Mouse (Mus musculus) right cerebral cortex, postnatal 4 days (tissue): ENCODE data around the gene Sowahb.

Experiments
- DNase-seq: peaks from one replicate; pipeline ENCODE4 v3.0.0-alpha.2; 2022

Sowahb gene

DNA sequence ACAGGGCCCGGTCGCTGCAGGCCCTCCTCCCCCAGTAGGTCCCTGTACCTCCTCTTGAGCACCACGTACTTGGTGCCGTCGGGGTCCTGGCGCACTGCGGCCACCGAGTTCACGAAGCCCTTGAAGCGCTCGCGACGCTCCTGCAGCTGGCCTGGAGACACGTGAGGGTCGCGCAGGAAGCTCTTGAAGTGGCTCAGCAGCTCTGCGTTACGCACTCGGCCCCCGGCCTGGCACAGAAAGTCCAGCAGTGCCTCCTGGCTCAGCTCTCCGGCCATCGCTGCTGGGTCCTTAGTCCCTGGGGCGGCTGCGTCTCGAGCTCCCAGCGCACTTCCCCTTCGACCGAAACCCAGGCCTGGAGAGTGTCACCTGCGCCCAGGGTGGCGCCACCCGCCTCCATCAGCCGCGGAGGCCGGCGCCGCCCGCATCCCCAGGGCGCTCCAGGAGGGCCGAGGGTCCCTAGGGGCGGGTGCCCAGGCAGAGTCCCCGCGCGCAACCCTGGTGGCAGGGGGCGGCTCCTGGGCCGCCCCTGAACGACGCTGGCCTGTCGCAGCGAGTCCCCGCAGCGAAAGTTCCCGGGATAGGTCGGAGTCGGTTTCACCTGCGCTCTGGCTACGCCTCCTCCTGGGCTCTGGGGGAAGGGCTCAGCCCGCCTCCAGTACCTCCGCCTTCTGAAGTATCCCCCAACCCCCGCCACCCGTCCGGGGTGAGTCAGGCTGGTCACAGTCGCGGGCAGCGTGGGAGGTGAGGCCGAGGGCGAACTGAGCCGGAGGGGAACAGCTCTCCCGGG lies at the start of gene Sowahb:
Sowahb (minus strand) TSS at position 439 of the 787 bp plus-strand sequence.
- peak; percentile 21 for DNase-seq

DNA sequence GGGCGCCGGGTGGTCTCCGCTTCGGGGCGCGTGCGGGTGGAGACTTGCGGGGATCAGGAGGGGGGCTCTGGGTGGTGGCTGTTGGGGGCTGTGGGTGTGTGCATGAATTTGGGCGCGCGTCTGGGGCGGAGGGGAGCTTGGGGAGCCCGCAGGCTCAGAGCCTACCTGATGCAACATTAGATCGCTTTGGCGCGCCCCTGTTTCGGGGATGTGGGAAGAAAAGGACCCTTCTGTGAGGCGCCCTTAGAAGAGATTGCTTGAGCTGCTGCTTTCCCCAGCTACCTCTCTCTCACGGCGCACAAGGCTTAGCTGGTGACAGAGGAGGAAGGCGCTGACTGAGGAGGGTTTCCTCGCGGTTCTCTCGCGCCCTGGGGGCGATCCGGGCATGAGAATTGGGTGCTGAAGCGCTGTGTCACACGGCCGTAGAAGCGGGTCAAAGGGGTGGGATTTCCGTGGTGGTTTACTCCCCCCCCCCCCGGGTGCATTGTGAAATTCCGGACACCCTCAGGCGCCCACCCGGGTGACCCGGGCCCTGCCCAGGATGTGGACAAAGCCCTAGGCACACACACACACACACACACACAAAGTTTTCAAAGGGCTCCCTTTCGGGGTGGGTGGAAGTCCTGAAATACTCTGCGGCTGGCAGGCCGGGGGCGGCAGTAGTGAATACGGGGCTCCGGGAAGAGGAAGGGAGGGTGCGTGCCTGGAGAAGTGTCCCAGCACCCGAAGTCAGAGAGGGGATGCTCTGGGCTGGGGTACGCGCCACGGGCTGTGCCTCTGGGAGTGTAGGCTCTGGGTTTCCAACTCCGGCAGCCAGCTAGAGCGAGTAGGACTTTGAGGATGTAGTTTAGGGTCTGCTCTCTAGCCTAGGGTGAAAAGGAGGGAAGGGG lies 49.1 kb upstream of the Sowahb start:
- DNase-seq = peak; percentile 38

DNA sequence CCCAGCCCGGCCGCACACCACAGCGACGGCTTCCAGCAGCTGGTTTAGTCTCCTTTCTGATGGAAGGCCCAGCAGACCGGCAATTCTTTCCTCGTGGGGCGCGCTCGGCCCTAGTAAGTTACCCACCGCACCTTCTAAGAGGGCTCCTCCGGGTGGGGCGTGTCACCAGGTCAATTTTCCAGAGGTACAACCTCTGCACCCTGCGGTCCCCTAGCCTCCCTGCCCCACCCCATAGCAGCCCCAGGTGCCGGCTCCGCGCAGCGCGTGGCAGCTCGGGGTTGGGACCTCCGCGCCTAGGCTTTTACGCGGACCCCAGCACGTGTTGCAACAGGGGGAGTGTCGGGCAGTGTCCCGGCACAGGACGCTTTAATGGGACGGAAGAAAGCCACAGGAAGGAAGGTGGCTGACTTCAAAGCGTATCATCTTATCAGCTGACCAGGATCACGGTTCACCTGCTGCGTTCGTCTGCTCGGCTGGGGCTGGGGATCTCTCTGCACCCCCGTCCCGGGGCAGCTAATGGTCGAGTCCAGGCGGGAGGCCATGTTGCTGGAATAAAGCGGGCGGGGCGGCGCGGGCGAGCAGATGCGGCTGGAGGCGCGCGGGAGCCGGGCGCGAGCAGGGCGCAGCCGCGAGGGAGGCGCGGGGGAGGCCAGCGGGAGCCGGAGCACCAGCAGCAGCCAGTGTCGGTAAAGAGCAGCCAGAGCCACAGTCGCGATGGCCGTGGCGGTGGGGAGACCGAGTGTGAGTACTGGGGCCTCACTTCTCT lies 48.2 kb upstream of the Sowahb start, which contains the start of gene Sept11:
Sept11 (plus strand) TSS at position 581 of the 766 bp plus-strand sequence.
- peak; percentile 95 for DNase-seq

DNA sequence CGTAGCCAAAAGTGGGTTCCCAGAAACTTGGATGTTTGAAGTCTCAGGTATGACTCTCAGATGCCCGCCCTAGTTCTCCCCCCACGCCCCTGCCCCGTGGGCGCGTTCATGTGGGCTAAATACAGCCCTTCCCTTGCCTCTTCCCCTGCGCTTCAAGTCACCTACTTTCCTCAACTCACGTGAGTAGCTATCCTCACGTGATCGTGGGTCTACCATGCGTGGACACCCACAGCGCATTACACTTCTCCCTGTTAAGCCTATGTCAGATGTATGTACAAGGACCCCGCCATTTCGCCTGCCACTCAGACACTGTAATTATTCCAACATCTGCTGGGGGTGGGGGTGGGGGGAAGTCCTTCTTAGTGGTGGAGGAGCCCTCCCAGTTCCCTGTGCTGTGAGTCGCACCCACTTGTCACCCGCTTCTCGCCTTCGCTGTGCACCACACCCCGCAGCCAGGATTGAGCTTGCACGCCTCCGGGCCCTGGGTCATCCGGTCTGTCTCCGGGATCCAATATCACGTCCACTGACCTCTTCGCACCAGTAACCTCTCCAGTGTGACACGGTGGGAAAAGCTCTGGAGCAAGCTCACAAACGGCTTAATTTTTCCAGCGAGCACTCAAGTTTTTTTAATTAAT lies 47.4 kb upstream of the Sowahb start:
- DNase-seq = peak; percentile 49

DNA sequence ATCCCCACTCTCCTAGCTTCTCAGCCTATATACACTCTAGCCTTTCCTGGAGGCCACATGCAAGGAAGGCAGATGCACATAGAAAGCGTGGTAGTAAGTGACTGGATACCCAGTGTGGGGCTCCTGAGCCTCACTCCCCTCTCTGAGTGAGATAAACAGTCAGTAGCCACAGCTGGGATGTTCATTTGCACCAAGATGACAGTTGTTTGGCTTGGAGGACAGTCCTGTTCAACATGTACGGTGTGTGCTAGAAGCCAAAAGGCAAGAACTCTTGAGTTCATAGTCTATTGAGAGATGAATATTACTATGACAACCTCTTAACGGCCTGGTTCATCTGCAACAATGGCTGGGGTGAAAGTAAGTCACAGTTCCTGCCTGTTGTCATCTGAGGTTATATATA lies 46.4 kb upstream of the Sowahb start:
- no peak for DNase-seq

DNA sequence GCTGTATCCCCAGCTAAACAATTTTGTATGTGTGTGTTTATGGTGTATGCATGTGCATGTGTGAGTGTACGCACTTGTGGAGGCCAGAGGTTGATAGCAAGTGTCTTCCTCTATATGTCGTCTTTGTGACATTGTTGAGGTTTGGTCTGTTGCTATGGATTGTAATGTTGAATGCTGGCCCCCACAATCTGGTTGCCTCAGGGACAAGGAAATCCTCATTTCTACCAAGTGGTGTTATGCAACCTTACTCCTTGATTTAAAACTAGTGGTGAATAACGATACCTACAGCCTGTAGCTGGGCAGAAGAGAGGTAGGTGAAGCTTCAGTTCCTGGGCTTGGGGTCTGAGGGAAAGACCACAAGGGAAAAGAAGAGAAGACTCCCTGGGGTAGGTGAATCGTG lies 41.1 kb upstream of the Sowahb start:
- DNase-seq = no peak

DNA sequence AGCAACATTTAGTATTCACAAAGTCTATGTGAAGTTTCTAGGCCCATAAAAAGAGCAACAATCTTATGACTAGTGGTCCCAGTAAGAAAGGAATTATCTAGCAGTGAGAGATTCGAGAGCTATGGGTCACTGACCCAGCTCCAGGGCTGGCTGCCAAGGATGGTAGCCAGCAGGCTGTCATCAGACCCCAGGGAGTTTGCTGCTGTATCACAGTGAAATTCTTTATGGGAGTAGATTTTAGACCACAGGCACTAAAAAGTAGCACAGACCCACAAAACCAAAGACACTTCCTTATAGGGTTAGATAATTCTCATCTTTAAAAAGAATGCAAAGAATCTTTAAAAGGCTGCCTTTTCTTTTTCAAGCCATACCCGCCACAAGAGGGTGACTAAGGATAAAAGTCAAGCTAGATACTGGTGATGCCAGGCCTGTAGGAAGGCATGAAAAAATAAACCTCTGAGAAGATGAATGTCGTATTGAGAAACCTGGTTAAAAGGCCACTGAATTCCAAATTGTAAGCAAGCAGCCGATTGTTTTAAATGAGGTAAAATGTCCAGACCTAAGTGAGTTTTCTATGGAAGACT lies 40.3 kb upstream of the Sowahb start:
- no peak for DNase-seq

DNA sequence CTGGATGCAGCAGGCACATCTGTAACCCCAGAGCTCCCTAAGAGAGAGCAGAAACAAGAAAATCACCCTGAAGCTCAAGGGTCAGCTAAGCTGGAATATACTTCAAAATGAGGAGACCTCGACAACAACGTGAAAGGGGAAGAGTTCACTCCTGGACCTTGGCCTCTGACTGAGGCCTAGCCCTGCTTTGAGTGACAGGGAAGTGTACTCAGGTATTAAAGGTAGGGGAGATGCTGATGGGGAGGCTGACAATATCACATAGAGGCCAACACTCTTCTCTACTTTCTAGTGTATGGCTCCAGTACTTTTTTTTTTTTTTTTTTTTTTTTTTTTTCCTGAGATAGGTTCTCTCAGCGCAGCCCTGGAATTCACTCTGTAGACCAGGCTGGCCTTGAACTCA lies 34.8 kb upstream of the Sowahb start:
- DNase-seq = no peak

DNA sequence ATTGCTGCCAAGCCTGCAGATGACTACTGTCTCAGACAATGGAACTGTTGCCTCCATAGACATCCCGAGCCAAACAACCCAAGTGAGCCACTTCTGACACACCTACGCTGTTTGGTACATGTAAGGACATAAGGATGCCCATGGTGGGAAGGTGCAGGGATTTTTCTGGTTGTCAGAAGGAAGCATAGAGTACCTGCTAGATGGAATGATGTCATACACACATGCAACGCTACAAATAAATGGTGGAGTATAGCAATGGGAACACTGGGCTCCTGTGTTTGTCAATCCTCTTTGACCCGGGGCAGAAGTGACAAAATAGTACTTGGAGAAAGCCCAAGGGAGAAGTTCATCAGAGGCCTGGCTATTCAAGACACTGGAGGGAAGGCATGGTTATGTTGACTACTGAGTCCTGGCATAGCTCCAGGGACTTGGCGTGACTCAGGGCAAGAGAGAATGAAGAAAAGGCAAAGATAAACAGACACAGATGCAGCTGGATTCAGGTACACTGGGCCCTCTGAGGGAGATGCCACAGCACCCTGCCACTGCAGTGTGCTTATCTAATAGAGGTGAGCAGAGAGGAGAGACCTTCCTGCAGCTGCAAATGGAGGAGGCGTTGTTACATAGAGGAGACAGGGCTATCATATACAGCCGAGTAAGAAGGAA lies 33.0 kb upstream of the Sowahb start:
- DNase-seq = no peak

DNA sequence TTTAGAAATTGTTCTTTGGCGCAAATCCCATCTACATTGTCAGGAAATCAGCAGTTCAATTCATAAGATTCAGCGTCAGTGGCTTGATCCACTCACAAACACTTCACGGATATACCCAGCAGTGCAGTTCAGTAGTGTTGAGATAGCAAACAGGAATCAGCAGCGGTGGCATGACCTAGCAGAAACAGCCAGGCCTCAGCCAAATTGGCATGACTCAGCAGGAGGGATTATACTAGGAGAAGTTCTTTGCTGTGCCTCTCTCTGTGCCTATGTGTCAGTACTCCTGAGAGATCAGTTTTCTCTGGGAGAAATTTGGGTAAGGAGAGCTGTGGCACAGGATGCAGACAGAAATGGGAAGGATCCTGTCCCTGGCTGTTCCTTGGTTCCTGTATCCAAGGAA lies 16.0 kb upstream of the Sowahb start:
- DNase-seq = no peak

DNA sequence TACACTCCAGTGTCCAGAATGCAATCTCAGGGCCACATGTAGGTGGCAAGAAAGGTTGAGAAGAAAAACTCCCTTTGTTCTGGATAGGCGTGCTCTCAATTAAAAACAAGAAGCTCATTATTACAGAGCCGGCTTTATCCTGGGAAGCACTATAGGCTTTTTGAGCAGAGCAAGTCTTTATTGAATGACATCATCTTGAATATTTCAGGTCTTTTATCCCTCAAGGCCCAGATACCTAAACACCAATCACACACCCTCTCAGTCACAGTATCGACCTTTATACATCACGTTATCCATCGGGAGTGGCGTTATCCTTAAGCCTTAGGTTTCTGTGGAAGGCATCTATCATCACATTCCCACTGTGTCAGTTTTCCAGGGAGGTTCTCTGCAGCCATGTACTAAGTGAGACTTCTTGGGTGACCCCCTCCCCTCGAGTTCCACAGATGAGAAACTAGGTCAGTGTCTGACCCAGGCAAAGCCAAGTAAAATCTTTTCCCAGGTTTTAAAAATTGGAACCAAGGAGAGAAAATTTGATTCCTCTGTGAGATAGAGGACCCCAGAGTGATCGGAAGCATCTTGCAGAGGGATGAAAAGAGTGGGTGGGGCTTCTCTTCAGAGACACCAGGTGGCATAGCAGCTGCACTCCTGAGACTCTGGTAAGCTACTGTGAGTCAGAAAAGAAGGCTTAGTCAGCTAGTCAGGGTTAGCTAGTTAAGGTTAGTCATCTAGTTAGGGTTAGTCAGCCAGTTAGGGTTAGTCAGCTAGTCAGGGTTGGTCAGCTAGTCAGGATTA lies 9.0 kb upstream of the Sowahb start:
- no peak for DNase-seq

DNA sequence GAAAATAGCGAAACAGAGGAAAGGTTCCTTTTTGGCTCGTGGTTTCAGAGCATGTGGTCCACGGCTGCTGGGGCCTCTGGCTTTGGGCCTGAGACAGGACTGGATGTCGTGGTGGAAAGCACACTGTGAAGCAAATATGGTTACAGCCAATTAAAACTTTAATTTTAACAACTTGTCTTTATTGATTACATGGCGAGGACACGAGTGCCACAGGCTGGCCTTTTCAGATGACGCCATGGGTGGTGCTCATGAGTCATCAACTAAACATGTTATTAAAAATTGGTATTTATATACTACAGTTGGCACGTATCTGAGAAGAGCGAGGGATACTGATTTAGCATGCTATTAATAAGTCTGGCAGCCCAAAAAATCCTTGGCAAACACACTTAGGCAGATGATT lies 7.1 kb upstream of the Sowahb start:
- no peak for DNase-seq

DNA sequence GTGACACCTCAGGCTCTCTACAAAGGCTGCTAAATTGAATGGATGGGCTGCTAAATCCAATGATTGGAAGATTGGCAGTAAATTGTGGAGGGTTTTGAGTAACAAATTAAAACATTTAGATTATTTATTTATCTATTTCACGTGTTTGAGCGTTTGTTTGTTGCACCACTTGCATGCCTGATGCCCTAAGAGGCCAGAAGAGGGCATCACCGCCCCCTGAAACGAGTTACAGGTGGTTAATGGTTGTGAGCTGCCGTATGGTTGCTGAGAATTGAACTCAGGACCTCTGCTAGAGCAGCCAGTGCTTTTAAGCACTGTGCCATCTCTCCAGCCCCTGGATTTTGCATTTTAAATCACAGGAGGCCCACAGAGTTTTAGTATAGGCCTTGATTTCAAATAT lies 6.2 kb upstream of the Sowahb start:
- DNase-seq = no peak

DNA sequence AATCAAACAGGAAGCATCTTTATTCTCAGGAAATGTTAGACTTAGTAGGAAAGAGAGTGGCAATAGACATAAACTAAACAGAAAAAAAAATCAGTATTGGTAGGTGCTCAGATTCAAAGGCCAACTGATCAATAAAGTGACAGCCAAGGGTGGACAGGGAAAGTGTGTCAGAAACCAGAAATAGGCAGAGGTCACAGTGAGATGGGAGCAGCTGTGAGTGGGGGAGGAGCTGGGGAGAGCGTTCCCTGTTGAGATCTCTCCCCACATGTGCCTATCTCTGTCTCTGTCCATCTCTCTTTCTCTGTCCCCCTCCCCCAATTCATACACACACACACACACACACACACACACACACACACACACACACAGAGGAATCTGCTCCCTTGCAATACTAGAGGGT lies 5.1 kb upstream of the Sowahb start:
- no peak for DNase-seq

DNA sequence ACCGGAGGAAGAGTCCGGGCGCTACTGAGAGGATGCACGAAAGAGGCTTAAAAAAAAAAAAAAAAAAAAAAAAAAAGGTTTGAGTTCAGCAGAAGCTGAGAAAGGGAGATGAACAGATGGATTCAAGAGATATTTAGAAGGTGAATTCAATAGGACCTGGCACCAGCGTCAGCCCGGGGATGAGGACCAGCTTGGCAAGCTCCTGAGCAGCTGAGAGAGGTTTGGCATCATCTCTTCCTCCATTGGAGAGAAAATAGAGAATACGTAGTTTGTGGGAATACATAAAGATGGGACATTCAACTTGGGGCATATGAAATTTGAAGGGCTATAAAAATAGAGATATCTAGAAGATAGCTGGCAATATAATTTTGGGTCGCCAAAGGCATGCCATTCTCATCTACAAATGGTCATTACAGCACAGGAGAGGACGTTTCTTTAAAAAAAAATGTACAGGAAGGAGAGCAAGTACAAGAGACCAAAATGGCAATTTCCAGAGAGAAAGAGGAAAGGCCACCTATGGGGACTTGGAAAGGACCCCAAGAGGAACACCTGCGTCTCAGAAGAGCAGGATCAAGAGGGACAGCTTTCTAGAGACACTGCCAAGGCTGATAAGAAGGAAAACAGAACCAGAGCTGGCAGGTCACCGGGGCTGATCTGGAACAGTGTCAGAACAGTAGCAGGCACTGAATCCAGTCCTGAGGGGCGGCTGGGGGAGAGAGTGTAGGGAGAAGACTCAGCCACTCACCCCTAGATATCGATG lies 3.8 kb upstream of the Sowahb start:
- no peak for DNase-seq

DNA sequence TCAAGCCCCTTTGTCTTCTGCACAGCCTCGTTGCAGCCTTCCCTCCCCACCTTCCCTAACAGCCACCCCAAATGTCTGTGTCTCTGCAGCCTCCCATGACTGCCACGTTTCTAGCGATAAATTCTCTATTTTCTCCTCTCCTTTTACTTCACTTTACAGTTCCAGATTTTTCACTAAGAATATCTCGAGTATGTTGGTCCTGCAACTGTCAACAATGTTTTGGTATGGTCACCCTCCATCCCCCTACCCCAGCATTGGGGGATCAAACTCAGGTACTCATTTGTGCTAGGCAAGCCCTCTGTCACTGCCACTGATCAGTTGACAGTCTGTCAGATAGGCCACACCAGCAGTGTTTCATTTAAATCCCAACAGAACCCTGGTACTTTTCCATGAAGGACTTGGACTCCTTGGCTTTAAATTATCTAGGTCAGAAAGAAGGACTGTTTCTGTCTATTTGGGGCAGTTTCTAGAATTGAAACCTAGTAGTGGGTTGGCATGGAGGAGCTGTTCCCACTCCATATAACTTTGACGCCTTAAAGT lies 1.6 kb upstream of the Sowahb start:
- DNase-seq = no peak

DNA sequence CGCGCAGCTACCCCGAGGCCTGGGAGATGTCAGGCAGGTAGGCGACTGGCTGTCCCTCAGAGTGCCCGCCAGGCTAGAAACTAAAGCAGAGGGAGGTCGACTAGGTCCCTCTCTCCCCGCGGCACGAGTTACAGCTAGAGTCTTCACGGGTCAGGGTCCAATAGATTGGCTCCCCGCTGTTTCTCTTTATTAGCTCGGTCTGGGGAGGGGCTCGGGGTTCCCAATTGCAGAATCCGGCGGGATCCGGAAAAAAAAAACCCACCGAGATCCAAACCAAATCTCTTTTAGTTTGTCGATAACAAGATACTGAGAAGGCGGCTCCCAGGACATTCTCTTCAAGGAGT lies 521 bp upstream of the Sowahb start:
- DNase-seq = no peak

DNA sequence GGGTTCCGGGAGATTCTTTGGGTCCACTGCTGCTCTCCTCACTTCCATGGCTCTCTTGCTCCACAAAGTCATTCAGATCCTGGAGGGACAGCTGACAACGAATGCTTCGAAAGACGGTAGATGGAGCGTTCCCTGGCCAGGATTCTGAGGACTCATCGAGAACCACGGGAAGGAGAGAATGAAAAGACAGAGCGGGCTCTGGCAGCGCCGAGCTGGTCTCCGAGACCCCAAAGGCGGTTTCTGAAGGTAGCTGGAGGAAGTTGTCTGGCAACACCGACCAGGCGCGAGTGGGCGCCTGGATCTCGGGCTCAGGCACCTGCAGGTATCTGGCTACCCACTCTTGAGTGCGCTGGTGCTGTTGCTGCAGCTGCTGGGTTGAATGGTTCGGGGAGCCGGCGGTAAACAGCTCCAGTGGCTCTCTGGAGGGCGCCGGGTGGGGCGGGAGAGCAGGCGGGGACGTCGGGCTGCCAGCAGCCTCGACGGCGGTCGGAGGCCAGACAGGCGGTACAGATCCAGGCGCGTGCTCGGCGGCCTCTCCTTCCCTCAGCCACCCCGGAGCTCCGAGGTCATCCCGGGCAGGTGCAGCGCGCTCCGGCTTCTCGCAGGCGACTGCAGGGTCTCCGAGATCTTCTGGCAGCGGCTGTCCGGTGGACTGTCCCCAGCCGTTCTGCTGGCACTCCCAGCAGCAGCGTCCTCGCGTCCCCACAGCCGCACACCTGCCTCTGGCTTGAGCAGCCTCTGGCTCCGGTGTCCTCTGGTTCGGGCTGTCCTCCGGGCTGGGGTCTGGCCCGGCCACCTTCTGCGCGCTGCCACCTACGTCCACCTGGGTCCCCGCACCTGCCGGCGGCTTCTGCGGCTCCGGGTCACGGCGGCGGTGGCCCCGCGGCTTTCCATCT lies 886 bp downstream of the Sowahb start:
- peak; percentile 8 for DNase-seq
